Mouse (Mus musculus) ES-Bruce4 (cell line): ENCODE data around the gene Gm45140.

Experiments
- CTCF ChIP-seq: IDR thresholded peaks from one replicate; pipeline ENCODE4 v1.8.1; 2011; ENCODE audit warnings: low read depth, low read length
- EP300 ChIP-seq: IDR thresholded peaks from 2 replicates; pipeline ENCODE4 v1.6.1; 2011; ENCODE audit warnings: low read depth, low read length; ENCODE audit not compliant: insufficient read depth
- POLR2A ChIP-seq: IDR thresholded peaks from one replicate; pipeline ENCODE4 v1.8.1; 2011; ENCODE audit warnings: low read length; ENCODE audit not compliant: insufficient read depth

- TF ChIP-seq POLR2A (no peak), CTCF (no peak), EP300 (no peak)
Observed at GRCm38 (mm10) chr6:87809144-87809543, 26.5 kb downstream of the Gm45140 start.
